Mouse (Mus musculus) erythroblast, embryonic 14.5 days (primary cell): ENCODE results near the gene Wwc1. TPM values are rescaled to one million over a fixed set of nuclear protein-coding genes. Genes with fewer than 3 reads are reported as not detected.

Source experiments
- H3K27me3 ChIP-seq: 2 replicates; pipeline ENCODE4 v1.6.1; 2012; ENCODE audit warnings: inconsistent platforms; ENCODE audit not compliant: control insufficient read depth
- H3K36me3 ChIP-seq: 2 replicates; pipeline ENCODE4 v1.6.1; 2012; ENCODE audit warnings: mild to moderate bottlenecking, inconsistent platforms; ENCODE audit not compliant: control insufficient read depth
- H3K4me1 ChIP-seq: 2 replicates; pipeline ENCODE4 v1.6.1; 2012; ENCODE audit warnings: inconsistent platforms; ENCODE audit not compliant: control insufficient read depth
- H3K4me3 ChIP-seq: replicated peaks from 2 replicates; pipeline ENCODE3; 2012; ENCODE audit warnings: moderate library complexity, mild to moderate bottlenecking, inconsistent platforms
- H3K9me3 ChIP-seq: 2 replicates; pipeline ENCODE4 v1.6.1; 2012; ENCODE audit warnings: low read length, inconsistent platforms, mixed read lengths; ENCODE audit not compliant: control insufficient read depth
- GATA1 ChIP-seq: IDR thresholded peaks from 2 replicates; pipeline ENCODE4 v1.6.1; 2012; ENCODE audit warnings: low read length, inconsistent platforms, mixed read lengths
- TAL1 ChIP-seq: IDR thresholded peaks from 3 replicates; pipeline ENCODE4 v1.6.1; 2012; ENCODE audit warnings: low read length, inconsistent platforms, mixed read lengths
- polyA plus RNA-seq: library from polyadenylated mRNA; stranded (reverse); fragments of >175 nt; gene quantifications from 2 replicates; pipeline ENCODE4 v1.2.3, GENCODE M21; 2012

Wwc1 gene
- polyA plus RNA-seq, 1 experiment: 0.02 TPM

GRCm38 (mm10) chr11:35903079-35903478 is 77.2 kb downstream of the Wwc1 start:
- H3K4me1 ChIP-seq: no peaks in the 10 kb centered on the region
- no peaks in the 10 kb centered on the region for H3K27me3 ChIP-seq
- no peak for TF ChIP-seq TAL1
- TF ChIP-seq GATA1: no peak
- H3K36me3 ChIP-seq: no peaks in the 10 kb centered on the region
- H3K9me3 ChIP-seq: no peaks in the 10 kb centered on the region
- no peak overlapping the region for H3K4me3 ChIP-seq

- Histone ChIP-seq H3K36me3 (no peaks in the 10 kb centered on the region), H3K9me3 (no peaks in the 10 kb centered on the region), H3K27me3 (no peaks in the 10 kb centered on the region), H3K4me1 (no peaks in the 10 kb centered on the region), H3K4me3 (no peak overlapping the region)
- TF ChIP-seq GATA1 (no peak), TAL1 (no peak)
Measured at GRCm38 (mm10) chr11:35899946-35900345, 80.4 kb downstream of the Wwc1 start.

GRCm38 (mm10) chr11:35893454-35893853 is 86.9 kb downstream of the Wwc1 start:
- H3K4me3 ChIP-seq: no peak overlapping the region
- TF ChIP-seq GATA1: no peak
- TF ChIP-seq TAL1: no peak
- H3K4me1 ChIP-seq: no peaks in the 10 kb centered on the region
- no peaks in the 10 kb centered on the region for H3K27me3 ChIP-seq
- no peaks in the 10 kb centered on the region; the same call in 1 of the 2 replicates for H3K36me3 ChIP-seq
- H3K9me3 ChIP-seq: no peaks in the 10 kb centered on the region

- no peaks in the 10 kb centered on the region for H3K27me3 ChIP-seq
- no peaks in the 10 kb centered on the region for H3K9me3 ChIP-seq
- no peaks in the 10 kb centered on the region; the same call in 1 of the 2 replicates for H3K36me3 ChIP-seq
- H3K4me1 ChIP-seq: no peaks in the 10 kb centered on the region
- TF ChIP-seq TAL1: no peak
- TF ChIP-seq GATA1: no peak
- H3K4me3 ChIP-seq: no peak overlapping the region
Measured at GRCm38 (mm10) chr11:35893018-35893421, 87.3 kb downstream of the Wwc1 start.

GRCm38 (mm10) chr11:35892293-35892692 is 88.0 kb downstream of the Wwc1 start:
- no peak for TF ChIP-seq TAL1
- no peak for TF ChIP-seq GATA1

GRCm38 (mm10) chr11:35888790-35889189 is 91.5 kb downstream of the Wwc1 start:
- no peaks in the 10 kb centered on the region for H3K27me3 ChIP-seq
- H3K4me1 ChIP-seq: no peaks in the 10 kb centered on the region
- TF ChIP-seq TAL1 (no peak), GATA1 (no peak)
- H3K36me3 ChIP-seq: no peaks in the 10 kb centered on the region; the same call in 1 of the 2 replicates
- H3K9me3 ChIP-seq: no peaks in the 10 kb centered on the region
- H3K4me3 ChIP-seq: no peak overlapping the region

More at GRCm38 (mm10) chr11:35892293-35892692, 88.0 kb downstream of the Wwc1 start:
- Histone ChIP-seq H3K4me3 (no peak overlapping the region), H3K9me3 (no peaks in the 10 kb centered on the region), H3K4me1 (no peaks in the 10 kb centered on the region), H3K27me3 (no peaks in the 10 kb centered on the region), H3K36me3 (no peaks in the 10 kb centered on the region; the same call in 1 of the 2 replicates)

- Histone ChIP-seq H3K9me3 (no peaks in the 10 kb centered on the region), H3K27me3 (no peaks in the 10 kb centered on the region), H3K36me3 (no peaks in the 10 kb centered on the region; the same call in 1 of the 2 replicates), H3K4me1 (no peaks in the 10 kb centered on the region), H3K4me3 (no peak overlapping the region)
- TF ChIP-seq GATA1 (no peak), TAL1 (no peak)
Measured at GRCm38 (mm10) chr11:35882777-35883176, 97.5 kb downstream of the Wwc1 start.

GRCm38 (mm10) chr11:35878559-35878897 is 101.8 kb downstream of the Wwc1 start:
- Histone ChIP-seq H3K9me3 (no peaks in the 10 kb centered on the region), H3K4me3 (no peak overlapping the region), H3K4me1 (no peaks in the 10 kb centered on the region), H3K36me3 (no peaks in the 10 kb centered on the region; the same call in 1 of the 2 replicates), H3K27me3 (no peaks in the 10 kb centered on the region)
- no peak for TF ChIP-seq TAL1
- TF ChIP-seq GATA1: no peak

- Histone ChIP-seq H3K9me3 (no peaks in the 10 kb centered on the region), H3K27me3 (no peaks in the 10 kb centered on the region), H3K4me1 (no peaks in the 10 kb centered on the region), H3K36me3 (no peaks in the 10 kb centered on the region; the same call in 1 of the 2 replicates), H3K4me3 (no peak overlapping the region)
- TF ChIP-seq GATA1: no peak
- no peak for TF ChIP-seq TAL1
Measured at GRCm38 (mm10) chr11:35877651-35878558, 102.4 kb downstream of the Wwc1 start.
